Mouse (Mus musculus) left cerebral cortex, postnatal 14 days (tissue): ENCODE measurements at regions not wholly inside any gene's neighbourhood (a gene's known extent, or its start where the extent isn't known, plus 50 kb on each side); places are given as distances from the start of the nearest gene placed in this dataset.

Experiments
- DNase-seq, 2 experiments: peaks; one replicate each; pipeline ENCODE4 v3.0.0; 2021 to 2022; ENCODE audit warnings: low spot score in 2 of 2, mixed read lengths in 1 of 2
- intact Hi-C: fragments of 180-260 bp; cut with DNase I; formaldehyde crosslinking; loops from one replicate; pipeline ENCODE4 v1.15.1; 2025

- DNase-seq = no peak
- intact Hi-C loops = no loop called here
These were observed 196.8 kb upstream of the Pitx2 start for GRCm38 (mm10) chr3:129002866-129003265.

GRCm38 (mm10) chr3:129004085-129004484 lies 195.6 kb upstream of the Pitx2 start:
- DNase-seq = no peak
- intact Hi-C loops = no loop called here

- intact Hi-C loops = no loop called here
- no peak for DNase-seq
These were observed 160.8 kb upstream of the Pitx2 start for GRCm38 (mm10) chr3:129038877-129039276.

GRCm38 (mm10) chr3:129044834-129045233 lies 154.8 kb upstream of the Pitx2 start:
- intact Hi-C loops = no loop called here
- DNase-seq = no peak

- no peak for DNase-seq
- intact Hi-C loops = no loop called here
These were observed 149.6 kb upstream of the Pitx2 start for GRCm38 (mm10) chr3:129049899-129050597.

- no peak for DNase-seq
- intact Hi-C loops = no loop called here
These were observed 134.0 kb upstream of the Pitx2 start for GRCm38 (mm10) chr3:129065457-129066364.

- intact Hi-C loops = no loop called here
- no peak for DNase-seq
These were observed 130.0 kb upstream of the Pitx2 start for GRCm38 (mm10) chr3:129069676-129070075.

GRCm38 (mm10) chr3:129070521-129070933 lies 129.2 kb upstream of the Pitx2 start:
- intact Hi-C loops = no loop called here
- DNase-seq = no peak

GRCm38 (mm10) chr3:129071002-129071401 lies 128.7 kb upstream of the Pitx2 start:
- DNase-seq = no peak
- intact Hi-C loops = no loop called here

GRCm38 (mm10) chr3:129076396-129076795 lies 123.3 kb upstream of the Pitx2 start:
- no peak for DNase-seq
- intact Hi-C loops = no loop called here

GRCm38 (mm10) chr3:129103786-129104440 lies 95.8 kb upstream of the Pitx2 start:
- intact Hi-C loops = no loop called here

GRCm38 (mm10) chr3:129104811-129105210 lies 94.9 kb upstream of the Pitx2 start:
- intact Hi-C loops = no loop called here
- no peak for DNase-seq

More at GRCm38 (mm10) chr3:129103786-129104440, 95.8 kb upstream of the Pitx2 start:
- DNase-seq = no peak

GRCm38 (mm10) chr3:129106174-129106573 lies 93.5 kb upstream of the Pitx2 start:
- intact Hi-C loops = no loop called here
- no peak for DNase-seq

- intact Hi-C loops = no loop called here
- no peak for DNase-seq
These were observed 69.2 kb upstream of the Pitx2 start for GRCm38 (mm10) chr3:129130521-129130920.

- no peak for DNase-seq
- intact Hi-C loops = no loop called here
These were observed 68.5 kb upstream of the Pitx2 start for GRCm38 (mm10) chr3:129131140-129131539.

- no peak for DNase-seq
- intact Hi-C loops = no loop called here
These were observed 67.7 kb upstream of the Pitx2 start for GRCm38 (mm10) chr3:129131877-129132433.
